Mouse (Mus musculus) liver, embryonic 14.5 days (tissue): ENCODE measurements around the gene Scgb1a1.

Source experiments
- CTCF ChIP-seq: IDR thresholded peaks from 2 replicates; pipeline ENCODE4 v1.5.1; 2016; ENCODE audit warnings: antibody characterized with exemption, low read depth, control low read depth
- EP300 ChIP-seq: IDR thresholded peaks from 2 replicates; pipeline ENCODE4 v1.6.1; 2016; ENCODE audit warnings: antibody characterized with exemption, low read depth

- TF ChIP-seq CTCF: no peak
- no peak for TF ChIP-seq EP300
These were observed 30.1 kb downstream of the Scgb1a1 start for GRCm38 (mm10) chr19:9057679-9058078.
